ENCODE assay signal across 8 mouse cellular contexts in the genomic region with DNA sequence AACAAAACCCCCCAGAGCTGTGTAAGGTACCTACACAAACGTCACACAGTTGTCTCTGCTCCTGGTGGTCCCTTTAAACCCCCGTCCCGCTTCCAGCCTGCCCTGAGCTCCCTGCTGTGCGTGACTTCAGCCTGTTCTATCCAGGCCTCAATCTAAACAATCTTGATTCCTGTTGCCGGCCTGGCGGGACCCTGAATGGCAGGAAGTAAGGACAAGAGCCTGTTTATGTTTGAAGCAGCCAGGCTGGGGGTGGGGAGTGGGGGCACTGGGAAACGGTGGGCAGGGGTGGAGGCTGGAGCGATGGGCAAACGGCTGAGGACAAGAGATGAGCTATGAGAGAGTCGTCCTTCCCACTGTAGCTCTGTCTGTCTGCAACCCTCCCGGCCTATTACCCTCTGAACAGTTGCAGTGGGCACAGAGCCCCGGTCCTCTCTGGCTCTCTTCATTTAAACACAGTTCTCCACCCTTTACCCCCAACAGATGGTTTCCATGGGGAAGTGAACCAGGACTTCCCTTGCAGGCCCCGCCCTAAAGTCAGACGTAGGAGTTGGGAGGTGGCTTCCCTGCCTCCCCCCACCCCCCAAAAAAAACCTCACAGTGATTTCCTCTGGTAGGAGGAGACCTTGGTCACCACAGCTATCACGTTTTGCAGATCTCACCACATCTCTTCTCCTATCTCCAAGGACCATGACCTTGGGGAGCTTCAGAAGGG. TPM values are rescaled to one million over a fixed set of nuclear protein-coding genes. Genes with fewer than 3 reads are reported as not detected.
DNase-seq lines count a peak whose midpoint lies in the region.

No protein-coding gene starts in this region.

- DNase-seq in adrenal gland, adult 2 months: peak; percentile 34
- no peak for DNase-seq in adrenal gland, postnatal 25 days
- peak; percentile 45 to 56 for DNase-seq in spleen, postnatal 36 days (ENCODE audit: low spot score in 2 of 2)
- DNase-seq in spleen, postnatal 14 days (ENCODE audit: low spot score in 2 of 2): no peak
- peak; percentile 76 for DNase-seq in induced T-regulatory cell, adult 2 months (ENCODE audit: low read depth)
- DNase-seq in naive thymus-derived CD4-positive, alpha-beta T cell, adult 2 months (ENCODE audit: low read depth): peak; percentile 78
- no peak for DNase-seq in cerebellum, adult 11 months
- DNase-seq in left cerebral cortex, adult 11 months (ENCODE audit: low spot score): no peak

RNA-seq across cellular contexts. Expression of a gene that starts 5.8 kb away (rescaled TPM):
- 10 to 100 TPM; 15.0 to 22.6 TPM for total RNA-seq in adrenal gland, adult 2 months (2021)
- 20.9 and 23.3 TPM in 2 replicates for polyA plus RNA-seq in adrenal gland, adult 2 months (2012; rRNA removed)
- total RNA-seq in adrenal gland, postnatal 25 days (2021): 11.1 and 15.5 TPM in 2 replicates

RNA-seq across cellular contexts. Expression of a gene that starts 18.6 kb away (rescaled TPM):
- 1 to 10 TPM in 1 of 2 experiments, under 1 TPM in 1; 0.59 to 1.0 TPM for total RNA-seq in adrenal gland, adult 2 months (2021)
- polyA plus RNA-seq in adrenal gland, adult 2 months (2012; rRNA removed): 0.10 TPM in 1 of 2 replicates, not detected in the other
- total RNA-seq in adrenal gland, postnatal 25 days (2021): 0.62 and 0.64 TPM in 2 replicates

RNA-seq across cellular contexts. Expression of a gene that starts 39.7 kb away (rescaled TPM):
- total RNA-seq in adrenal gland, adult 2 months (2021): 10 to 100 TPM in 1 of 2 experiments, 1 to 10 TPM in 1; 5.2 to 10.0 TPM
- polyA plus RNA-seq in adrenal gland, adult 2 months (2012; rRNA removed): 10.1 and 11.2 TPM in 2 replicates
- total RNA-seq in adrenal gland, postnatal 25 days (2021): 9.0 and 11.2 TPM in 2 replicates

RNA-seq across cellular contexts. Expression of a gene that starts 55.8 kb away (rescaled TPM):
- total RNA-seq in adrenal gland, adult 2 months (2021): 1 to 10 TPM; 6.3 to 8.7 TPM
- 11.8 and 16.1 TPM in 2 replicates for polyA plus RNA-seq in adrenal gland, adult 2 months (2012; rRNA removed)
- 9.0 and 10.2 TPM in 2 replicates for total RNA-seq in adrenal gland, postnatal 25 days (2021)

Comparison
In these comparisons a context has a peak if more than half of its experiments do, and no peak if none do; other contexts are left out.
1. DNase-seq: peak in adrenal gland, adult 2 months (single experiment), spleen, postnatal 36 days (2 of 2), induced T-regulatory cell, adult 2 months (single experiment) and naive thymus-derived CD4-positive, alpha-beta T cell, adult 2 months (single experiment); none in adrenal gland, postnatal 25 days (single experiment), spleen, postnatal 14 days (0 of 2), cerebellum, adult 11 months (single experiment) and left cerebral cortex, adult 11 months (single experiment).